Mouse (Mus musculus) adrenal gland (tissue): ENCODE data around the gene Cnot6.

Experiments used
- intact Hi-C: fragments of 180-260 bp; cut with DNase I; formaldehyde crosslinking; loops from one replicate; pipeline ENCODE4 v1.15.1; 2025
- long read RNA-seq, 2 experiments: library from polyadenylated mRNA; unstranded; transcript quantifications; one replicate each; pipeline ENCODE4 v2.0.0; 2020; ENCODE audit warnings: borderline replicate concordance in 1 of 2; ENCODE audit not compliant: insufficient replicate concordance in 1 of 2

Gene Cnot6
- long read RNA-seq, experiment 1, partial matches to known transcripts = 1 of 4 reads
- long read RNA-seq, experiment 1, other reads (novel, unspliced or antisense) = 2 of 4 reads
- long read RNA-seq, experiment 2, partial matches to known transcripts = 1 of 4 reads
- long read RNA-seq, experiment 2, other reads (novel, unspliced or antisense) = 3 of 4 reads

DNA sequence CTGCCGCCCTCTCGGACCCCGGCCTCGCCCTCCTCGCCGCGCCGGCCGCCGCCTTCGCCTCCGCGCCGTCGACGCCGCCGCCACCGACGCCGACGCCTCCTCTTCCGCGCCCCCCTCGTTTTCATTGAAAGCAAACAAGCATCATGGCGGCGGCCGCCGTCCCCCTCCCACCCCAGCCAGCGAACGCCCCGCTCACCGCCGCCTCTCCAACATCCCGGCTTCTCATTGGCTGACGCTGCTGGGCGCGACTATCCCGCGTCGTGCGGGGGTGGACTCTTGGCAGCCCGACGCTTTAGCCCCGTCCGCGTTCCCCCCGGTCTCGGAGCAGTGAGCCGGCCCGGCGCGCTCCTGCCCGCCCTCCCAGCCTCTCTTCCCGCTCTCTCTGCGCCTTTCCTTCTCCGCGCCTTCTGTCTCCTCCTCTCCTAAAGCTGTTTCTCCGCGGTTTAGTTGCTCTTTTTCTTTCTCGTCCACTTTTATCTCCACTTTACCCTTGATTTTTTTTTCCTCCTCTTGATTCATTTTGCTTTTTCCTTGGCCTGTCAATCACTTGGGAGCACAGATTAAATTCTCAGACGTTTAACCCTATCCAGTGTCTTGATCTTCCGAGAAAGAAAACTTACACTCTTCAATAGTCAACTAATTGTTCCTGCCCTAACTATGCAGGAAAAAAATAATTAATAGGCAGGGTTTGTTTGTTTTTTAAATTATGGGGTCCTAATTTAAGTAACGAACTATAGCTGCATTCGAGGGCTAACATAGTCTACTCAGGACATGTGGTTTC lies at the start of gene Cnot6:
TSS of gene Cnot6 (minus strand) at position 169 of the 781 bp plus-strand sequence.
- intact Hi-C loops = loop anchor here (5.0 kb wide), 1 partner anchor 135 kb away; the partner anchor contains the start of gene Mapk9

DNA sequence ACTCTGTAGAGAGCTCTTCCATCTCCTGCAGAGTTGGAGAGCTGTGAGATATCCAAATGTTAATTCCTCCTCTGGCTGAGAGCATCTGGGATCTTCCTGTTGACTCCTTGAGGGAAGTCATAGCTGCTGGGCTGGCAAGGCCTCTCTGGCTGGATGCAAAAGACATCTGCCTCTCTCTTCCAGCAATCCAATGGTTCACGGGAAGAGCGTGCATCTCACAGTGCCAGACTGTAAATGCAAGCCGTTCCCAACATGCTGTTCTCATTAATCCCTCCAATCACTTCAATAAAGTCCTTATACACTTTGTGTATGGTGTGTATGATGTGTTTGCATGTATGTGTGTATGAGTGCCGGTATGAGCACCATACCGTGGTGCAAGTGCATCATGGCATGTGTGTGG lies 48.6 kb upstream of the Cnot6 start:
- intact Hi-C loops = no loop called here

- intact Hi-C loops = no loop called here
Measured at GRCm38 (mm10) chr11:49758096-49758495, 45.6 kb upstream of the Cnot6 start.

GRCm38 (mm10) chr11:49754958-49755665 lies 42.6 kb upstream of the Cnot6 start:
- intact Hi-C loops = no loop called here

DNA sequence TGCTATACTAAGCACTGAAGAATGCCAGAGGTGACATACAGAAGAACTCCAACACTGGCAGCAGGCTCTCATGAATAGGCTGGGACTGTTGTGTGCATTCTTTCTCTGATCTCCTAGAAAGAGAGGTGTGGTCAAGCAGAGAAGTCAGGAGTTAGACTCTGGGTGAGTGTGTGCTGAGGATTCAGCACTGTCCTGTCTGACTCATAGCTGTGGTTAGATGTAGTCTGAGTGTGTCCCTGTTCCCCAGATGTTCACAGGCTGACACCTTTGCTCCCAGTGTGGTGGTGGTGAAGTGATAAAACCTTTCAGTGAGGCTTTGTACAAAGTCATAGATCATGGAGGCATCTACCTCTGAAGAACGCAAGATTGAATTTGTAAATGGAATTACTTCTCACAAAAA lies 34.2 kb upstream of the Cnot6 start:
- intact Hi-C loops = no loop called here

- intact Hi-C loops = no loop called here
Measured at GRCm38 (mm10) chr11:49745839-49746238, 33.3 kb upstream of the Cnot6 start.

GRCm38 (mm10) chr11:49744981-49745380 lies 32.5 kb upstream of the Cnot6 start:
- intact Hi-C loops = no loop called here

DNA sequence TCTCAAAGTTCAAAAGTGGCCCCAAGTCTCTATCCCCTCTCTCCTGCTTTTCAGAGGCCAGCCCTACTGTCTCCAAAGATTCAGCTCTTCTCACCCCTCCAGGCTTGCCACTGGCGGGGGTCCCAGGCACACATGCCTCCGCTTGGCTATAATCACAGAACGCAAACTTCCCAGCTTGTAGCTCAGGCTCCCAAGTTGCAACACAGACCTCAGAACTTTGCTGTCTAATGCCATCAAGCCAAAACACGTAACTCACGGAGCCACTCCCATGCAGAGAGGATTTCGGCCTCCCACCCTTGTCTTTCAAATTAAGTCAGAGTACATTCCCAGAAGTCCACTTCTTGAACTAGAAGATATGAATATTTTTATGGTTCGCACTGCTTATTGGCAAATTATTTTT lies 31.1 kb upstream of the Cnot6 start:
- intact Hi-C loops = no loop called here

- intact Hi-C loops = no loop called here
Measured at GRCm38 (mm10) chr11:49742248-49742647, 29.7 kb upstream of the Cnot6 start.

- intact Hi-C loops = no loop called here
Measured at GRCm38 (mm10) chr11:49739776-49740175, 27.3 kb upstream of the Cnot6 start.

DNA sequence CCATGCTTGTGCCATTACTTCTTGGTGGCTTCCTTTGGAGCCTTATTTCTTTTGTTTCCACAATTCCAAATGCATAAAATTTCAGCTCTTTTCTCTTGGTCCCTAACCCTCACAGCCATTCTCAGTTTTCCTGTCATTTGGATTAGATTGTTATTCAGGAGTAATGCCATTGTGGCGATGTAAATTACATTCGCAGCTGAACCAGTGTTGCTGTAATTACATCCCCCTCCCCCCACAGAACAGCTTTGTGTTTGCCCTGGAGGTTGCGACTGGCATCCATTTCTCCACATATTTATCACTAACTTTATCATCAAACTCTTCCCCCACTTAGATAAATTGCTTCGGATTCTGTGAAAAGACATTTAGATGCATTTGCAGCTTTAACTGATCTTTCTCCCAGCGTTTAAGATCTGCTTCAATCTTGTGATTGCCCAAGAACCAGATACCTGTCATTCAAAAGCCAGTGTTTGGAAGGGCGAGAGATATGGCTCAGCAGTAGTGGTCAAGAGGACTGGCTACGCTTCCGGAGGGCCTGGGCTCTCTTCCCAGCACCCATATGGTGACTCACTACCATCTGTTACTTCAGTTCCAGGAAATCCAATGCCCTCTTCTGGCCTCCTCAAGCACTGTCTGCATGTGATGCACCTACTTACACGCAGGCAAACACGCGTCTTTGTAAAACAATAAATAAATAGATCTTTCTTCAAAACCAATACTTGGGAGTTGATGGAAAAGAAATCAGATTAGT lies 26.3 kb upstream of the Cnot6 start:
- intact Hi-C loops = no loop called here

GRCm38 (mm10) chr11:49737625-49738024 lies 25.1 kb upstream of the Cnot6 start:
- intact Hi-C loops = no loop called here

- intact Hi-C loops = no loop called here
Measured at GRCm38 (mm10) chr11:49734771-49735170, 22.2 kb upstream of the Cnot6 start.

- intact Hi-C loops = no loop called here
Measured at GRCm38 (mm10) chr11:49730275-49730948, 17.9 kb upstream of the Cnot6 start.

- intact Hi-C loops = loop anchor here (5.0 kb wide), 4 partner anchors 76 to 139 kb away; partner anchors contain the start of gene Mapk9
Measured at GRCm38 (mm10) chr11:49727877-49728276, 15.4 kb upstream of the Cnot6 start.

GRCm38 (mm10) chr11:49726800-49727199 lies 14.3 kb upstream of the Cnot6 start:
- intact Hi-C loops = loop anchor here (5.0 kb wide), 4 partner anchors 74 to 141 kb away; partner anchors contain the start of gene Mapk9

DNA sequence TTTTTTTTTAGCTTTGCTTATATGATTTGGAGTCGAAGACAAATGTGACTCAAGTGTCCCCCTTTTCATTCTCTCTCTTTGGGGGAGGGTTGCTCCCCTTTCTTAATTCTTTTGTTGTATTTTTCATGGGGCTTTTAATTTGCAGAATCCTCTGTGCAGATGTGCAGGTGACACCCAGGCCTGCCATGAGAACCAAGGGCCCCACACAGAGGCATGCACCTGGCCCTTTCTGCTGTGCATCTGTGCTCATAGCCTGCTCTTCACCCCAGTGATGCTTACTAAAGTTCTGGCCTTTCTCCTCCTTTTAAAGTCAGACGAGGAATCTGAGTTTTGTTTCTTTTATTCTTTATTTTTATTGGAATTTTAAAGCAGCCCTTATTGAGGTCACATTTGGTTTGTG lies 12.2 kb upstream of the Cnot6 start:
- intact Hi-C loops = loop anchor here (5.0 kb wide), 4 partner anchors 72 to 143 kb away; partner anchors contain the start of gene Mapk9

GRCm38 (mm10) chr11:49723281-49723680 lies 10.8 kb upstream of the Cnot6 start:
- intact Hi-C loops = no loop called here

GRCm38 (mm10) chr11:49722692-49723091 lies 10.2 kb upstream of the Cnot6 start:
- intact Hi-C loops = no loop called here

GRCm38 (mm10) chr11:49721358-49721757 lies 8.8 kb upstream of the Cnot6 start:
- intact Hi-C loops = no loop called here
